Mouse (Mus musculus): ENCODE measurements at regions not wholly inside any gene's neighbourhood (a gene's known extent, or its start where the extent isn't known, plus 50 kb on each side); places are given as distances from the start of the nearest gene placed in this dataset.

DNA sequence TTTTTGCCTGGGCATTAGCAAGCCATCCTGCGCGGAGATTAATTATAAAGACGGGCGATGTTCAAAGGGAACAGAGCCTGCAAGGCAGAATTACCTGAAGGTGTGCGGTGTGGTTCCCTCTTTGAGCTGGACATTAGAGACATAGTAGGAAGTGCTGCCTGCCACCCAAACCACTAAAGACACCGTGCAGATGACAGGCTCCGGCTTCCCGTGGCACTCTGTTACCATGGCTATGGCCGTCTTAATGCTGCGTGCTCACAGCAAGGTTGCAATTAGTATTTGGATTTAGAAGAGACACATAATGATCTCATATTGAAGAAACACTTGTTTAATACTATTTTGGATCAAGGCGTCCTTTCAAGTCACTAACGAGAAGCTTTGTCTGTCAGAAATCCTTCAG, 95.0 kb upstream of the Sox5 start:
- DNase-seq (ENCODE audit: low spot score in 2 of 2): no peak

DNA sequence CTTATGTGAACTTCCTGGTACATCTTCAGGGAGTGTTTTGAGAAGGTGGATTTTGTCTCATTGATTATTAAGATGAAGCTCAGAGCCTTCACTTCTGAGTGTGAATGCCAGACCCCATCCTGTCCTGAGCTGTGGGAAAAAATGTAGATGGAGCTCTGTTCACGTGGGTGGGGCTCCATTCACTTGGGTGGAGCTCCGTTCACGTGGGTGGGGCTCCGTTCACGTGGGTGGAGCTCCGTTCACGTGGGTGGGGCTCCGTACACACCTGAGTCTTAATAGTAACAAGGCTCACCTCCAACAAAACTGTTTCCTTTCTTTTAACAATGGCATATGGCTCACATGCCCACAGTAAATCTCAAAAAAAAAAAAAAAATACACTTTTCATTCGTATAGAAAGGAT, 94.1 kb upstream of the Sox5 start:
- DNase-seq (ENCODE audit: low spot score in 2 of 2): no peak

DNA sequence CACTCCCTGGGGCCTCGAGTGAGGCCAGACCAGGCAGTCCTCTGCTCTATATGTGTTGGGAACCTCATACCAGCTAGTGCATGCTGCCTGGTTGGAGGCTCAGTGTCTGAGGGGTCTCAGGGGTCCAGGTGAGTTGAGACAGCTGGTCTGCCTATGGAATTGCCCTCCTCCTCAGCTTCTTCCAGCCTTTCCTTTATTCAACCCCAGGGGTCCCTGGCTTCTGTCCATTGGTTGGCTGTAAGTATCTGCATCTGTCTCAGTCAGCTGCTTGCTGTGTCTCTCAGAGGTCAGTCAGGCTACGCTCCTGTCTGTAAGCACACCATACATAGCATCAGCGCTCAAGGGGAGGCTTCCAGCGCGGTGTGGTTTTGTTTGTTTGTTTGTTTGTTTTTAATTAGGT, 92.5 kb upstream of the Sox5 start:
- DNase-seq (ENCODE audit: low spot score in 2 of 2): no peak

DNA sequence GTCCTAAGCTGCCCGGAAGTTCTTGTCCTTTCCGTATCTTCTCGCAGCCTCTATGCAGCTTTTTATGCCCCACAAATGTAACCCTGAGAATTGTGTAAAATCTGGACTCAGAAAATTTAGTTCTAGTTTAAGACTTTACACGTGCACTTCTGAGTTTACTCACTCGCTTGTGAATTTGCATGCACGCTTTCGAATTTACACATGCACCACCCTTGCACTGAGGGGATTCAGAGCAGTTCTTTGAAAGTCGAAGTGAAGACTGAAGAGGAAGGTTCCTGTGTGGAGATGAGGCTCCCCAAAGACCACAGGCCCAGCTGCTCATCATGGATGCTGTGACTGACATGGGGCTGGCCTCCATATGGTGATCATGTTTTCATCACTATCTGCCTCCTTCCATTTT, 89.2 kb upstream of the Sox5 start:
- DNase-seq (ENCODE audit: low spot score in 2 of 2): no peak

DNA sequence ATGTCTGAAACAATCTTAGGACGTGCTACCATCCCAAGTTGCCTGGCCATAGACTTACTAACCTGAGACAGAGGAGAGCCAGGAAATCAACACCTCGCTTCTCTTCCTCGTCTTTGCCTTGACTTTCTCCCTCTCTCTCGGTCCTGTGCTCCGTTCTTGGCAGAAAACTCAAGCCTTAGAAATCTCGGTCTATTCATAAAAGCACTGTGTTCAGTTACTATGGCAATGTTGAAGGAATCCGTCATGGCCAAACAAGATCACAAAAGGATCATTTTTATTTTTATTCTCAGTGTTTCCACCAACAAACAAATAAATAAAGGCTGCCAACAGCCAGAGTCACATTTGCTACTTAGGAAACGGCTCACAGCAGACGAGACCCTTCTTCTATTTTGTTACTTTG, 85.6 kb upstream of the Sox5 start:
- DNase-seq (ENCODE audit: low spot score in 2 of 2): no peak

DNA sequence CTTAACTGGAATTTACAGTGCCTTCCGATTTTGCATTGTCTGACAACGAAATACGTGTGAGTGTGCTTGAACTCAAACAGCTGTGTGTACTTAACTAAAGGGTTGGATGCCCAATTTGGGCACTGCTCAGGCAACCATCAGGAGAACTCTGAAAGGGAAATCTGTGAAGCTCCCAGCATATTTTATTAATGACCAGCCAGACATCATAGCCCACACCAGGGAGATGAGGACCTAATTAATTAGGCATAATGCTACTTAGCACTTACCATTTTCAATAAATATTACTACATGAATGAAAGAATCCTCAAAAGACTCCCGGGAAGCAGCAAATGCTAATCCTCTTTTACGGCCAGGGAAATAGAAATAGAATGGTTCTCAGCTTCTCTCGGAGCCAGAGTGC, 82.2 kb upstream of the Sox5 start:
- no peak for DNase-seq (ENCODE audit: low spot score in 2 of 2)

DNA sequence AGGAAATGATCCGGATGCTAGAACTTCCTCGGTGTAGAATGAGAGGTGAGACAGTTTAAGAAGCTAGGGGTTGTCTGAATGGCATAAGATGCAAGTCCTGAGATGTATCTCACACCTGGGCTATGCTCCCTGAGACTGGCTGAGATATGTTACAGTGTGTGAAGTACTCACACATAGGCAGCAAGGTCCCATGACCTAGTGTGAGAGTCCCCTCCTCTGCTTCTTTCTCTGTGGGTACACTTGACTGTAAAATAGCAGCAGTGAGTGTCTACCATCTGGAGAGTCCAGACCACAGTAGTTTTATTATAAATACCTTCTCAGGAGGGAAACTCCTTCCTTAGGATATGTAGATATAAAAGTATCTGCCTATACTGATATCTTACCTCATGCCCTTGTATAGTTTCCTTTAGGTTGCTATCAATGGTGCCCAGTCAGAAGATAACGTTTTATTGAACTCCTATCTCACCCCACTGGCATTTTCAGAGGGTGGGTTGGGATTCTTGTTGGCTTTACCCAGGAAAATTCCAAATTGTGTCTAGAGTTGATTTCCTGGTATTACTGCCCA, 81.7 kb upstream of the Sox5 start:
- DNase-seq (ENCODE audit: low spot score in 2 of 2): no peak

DNA sequence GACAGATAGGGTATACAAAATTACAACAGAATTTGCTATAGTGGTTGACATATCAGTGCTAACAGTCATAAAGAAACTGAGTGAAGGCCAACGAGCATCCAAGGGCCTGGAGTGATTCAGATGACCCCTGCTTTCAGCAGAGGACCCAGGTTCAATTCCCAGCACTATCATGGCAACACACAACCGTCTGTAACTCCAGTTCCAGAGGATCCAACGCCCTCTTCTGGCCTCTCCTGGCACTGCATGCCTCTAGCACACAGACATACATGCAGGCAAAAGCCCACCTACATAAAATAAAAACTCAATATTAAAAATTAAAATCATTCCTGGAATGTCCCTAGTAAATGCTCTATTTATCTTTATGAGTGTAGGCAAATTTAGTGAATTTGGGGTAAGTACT, 59.7 kb upstream of the Sox5 start:
- DNase-seq (ENCODE audit: low spot score in 2 of 2): no peak

DNA sequence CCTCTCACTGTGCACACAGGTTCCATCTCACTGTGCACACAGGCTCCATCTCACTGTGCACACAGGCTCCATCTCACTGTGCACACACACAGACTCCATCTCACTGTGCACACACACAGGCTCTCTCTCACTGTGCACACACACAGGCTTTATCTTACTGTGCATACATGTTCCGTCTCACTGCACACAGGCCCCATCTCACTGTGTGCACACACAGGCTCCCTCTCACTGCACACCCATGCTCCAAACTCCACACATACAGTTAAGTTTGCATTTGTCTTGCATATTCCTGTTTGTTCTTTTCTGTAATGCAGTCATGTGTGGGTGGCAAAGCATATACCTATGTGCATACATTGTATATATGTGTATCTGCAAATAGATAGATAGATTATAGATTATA, 57.6 kb upstream of the Sox5 start:
- DNase-seq (ENCODE audit: low spot score in 2 of 2): no peak

DNA sequence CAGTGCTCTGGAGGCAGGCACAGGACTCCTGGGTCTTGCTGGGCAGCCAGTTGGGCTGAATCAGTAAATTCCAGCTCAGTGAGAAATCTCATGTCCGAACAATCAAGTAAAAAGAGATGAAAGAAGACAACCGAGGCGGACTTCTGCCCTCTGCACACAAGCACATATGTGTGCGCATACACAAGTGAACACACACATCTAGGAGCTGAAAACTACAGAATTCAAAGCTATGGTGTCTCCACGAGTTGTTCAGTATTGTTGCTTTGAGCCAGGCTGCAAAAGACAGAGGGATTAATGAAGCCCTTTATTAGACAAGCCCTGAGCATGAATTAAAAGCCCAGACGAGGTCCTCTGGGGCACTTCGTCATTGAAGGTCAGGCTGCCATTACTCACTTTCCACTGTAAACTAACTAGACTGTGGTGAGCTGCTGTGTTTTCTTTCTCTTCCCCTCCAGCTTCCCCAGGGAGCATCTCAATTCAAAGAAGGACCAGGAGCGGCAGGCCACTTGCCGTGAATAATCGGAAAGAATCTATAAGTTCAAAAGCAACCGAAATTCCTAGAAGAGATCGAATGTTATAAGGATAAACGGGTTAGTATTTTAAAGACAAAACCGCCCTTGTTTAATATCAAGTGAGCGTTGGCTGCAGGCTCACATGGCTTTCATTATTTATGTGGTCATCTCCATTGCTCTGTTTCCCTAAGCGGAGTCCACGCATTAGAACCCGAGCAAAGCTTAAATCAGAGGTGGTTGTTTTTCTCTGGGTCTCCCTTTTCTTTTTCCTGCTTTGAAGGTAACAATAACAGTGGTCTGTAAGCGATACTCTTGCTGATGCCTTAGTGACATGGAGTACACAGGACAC, 52.8 kb upstream of the Sox5 start:
- DNase-seq (ENCODE audit: low spot score in 2 of 2): no peak

All from layer of hippocampus, adult 8-10 months (tissue).